Mouse (Mus musculus) liver, embryonic 12.5 days (tissue): Measurements from ENCODE around the gene Gm13420. TPM values are rescaled to one million over a fixed set of nuclear protein-coding genes. Genes with fewer than 3 reads are reported as not detected.
"Not testable (repeated sequence)": the region's sequence is repeated elsewhere in the genome, so short reads cannot be mapped to it uniquely, and the experiment has no call there.

Source experiments
- ATAC-seq: fragments of 200-750 bp; cut with Nextera tagmentation; 2 replicates; pipeline ENCODE4 v1.8.0; 2017; ENCODE audit warnings: moderate number of reproducible peaks, mild to moderate bottlenecking, moderate library complexity
- H3K27ac ChIP-seq: fragments of 300-500 bp; sonication (generic); 2 replicates; pipeline ENCODE4 v1.5.1; 2016; ENCODE audit warnings: mild to moderate bottlenecking
- H3K27me3 ChIP-seq: fragments of 300-500 bp; sonication (generic); replicated peaks from 2 replicates; pipeline ENCODE4 v1.6.1; 2016; ENCODE audit warnings: mild to moderate bottlenecking, moderate library complexity
- H3K36me3 ChIP-seq: fragments of 300-500 bp; sonication (generic); 2 replicates; pipeline ENCODE4 v1.6.1; 2016; ENCODE audit warnings: mild to moderate bottlenecking, moderate library complexity
- H3K4me1 ChIP-seq: fragments of 300-500 bp; sonication (generic); 2 replicates; pipeline ENCODE4 v1.6.1; 2016
- H3K4me2 ChIP-seq: fragments of 300-500 bp; sonication (generic); 2 replicates; pipeline ENCODE4 v1.6.1; 2016; ENCODE audit warnings: mild to moderate bottlenecking, moderate library complexity
- H3K4me3 ChIP-seq: fragments of 300-500 bp; sonication (generic); 2 replicates; pipeline ENCODE4 v1.5.1; 2016; ENCODE audit warnings: mild to moderate bottlenecking, moderate library complexity
- H3K9ac ChIP-seq: fragments of 300-500 bp; sonication (generic); 2 replicates; pipeline ENCODE4 v1.6.1; 2016; ENCODE audit warnings: mild to moderate bottlenecking, moderate library complexity
- H3K9me3 ChIP-seq: fragments of 300-500 bp; sonication (generic); replicated peaks from 2 replicates; pipeline ENCODE4 v1.6.1; 2016; ENCODE audit warnings: mild to moderate bottlenecking, moderate library complexity
- WGBS: fragments of 180-500 bp; shearing (Covaris S2); methylation state at CpG from one replicate; pipeline ENCODE4 v1.1.7; 2016; ENCODE audit not compliant: insufficient replicate concordance; 5-methylcytosine and 5-hydroxymethylcytosine counted together
- polyA plus RNA-seq: library from polyadenylated mRNA; unstranded; fragments of >200 nt; fragmentation: Nextera tagmentation; extraction: Ambion mirVana; gene quantifications from 2 replicates; pipeline ENCODE4 v1.2.1, GENCODE M21; 2016

Gene Gm13420
- polyA plus RNA-seq, 1 experiment from 2014 or later: 0.41 TPM

DNA sequence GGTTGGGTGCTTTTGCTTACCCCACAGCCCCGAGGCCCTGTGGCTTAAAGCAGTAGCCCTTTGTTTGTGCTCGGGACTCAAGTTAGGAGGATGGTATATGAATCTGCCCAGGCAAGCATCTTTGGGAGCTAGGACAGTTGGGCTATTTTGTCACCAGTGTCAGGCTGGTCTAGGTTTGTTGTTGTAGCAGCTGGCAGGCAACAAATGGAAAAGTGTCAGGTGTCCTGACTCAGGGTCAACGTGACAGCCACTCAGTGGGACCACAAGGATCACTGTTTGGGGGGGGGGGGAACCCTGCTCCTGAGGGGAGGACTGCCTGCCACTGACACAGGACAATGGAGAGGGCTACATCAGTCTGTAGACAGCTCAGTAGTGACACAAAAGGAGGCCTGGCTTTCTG is 40.4 kb downstream of the Gm13420 start:
- Histone ChIP-seq H3K27ac (no peak overlapping the region), H3K36me3 (peaks cover 87% of the 10 kb centered on the region), H3K9me3 (no peaks in the 10 kb centered on the region), H3K9ac (no peak overlapping the region), H3K27me3 (no peaks in the 10 kb centered on the region), H3K4me1 (no peaks in the 10 kb centered on the region), H3K4me2 (no peak overlapping the region), H3K4me3 (no peak overlapping the region)
- ATAC-seq: no peak
- 62% methylated on average over 3 of the region's 3 CpGs for WGBS

DNA sequence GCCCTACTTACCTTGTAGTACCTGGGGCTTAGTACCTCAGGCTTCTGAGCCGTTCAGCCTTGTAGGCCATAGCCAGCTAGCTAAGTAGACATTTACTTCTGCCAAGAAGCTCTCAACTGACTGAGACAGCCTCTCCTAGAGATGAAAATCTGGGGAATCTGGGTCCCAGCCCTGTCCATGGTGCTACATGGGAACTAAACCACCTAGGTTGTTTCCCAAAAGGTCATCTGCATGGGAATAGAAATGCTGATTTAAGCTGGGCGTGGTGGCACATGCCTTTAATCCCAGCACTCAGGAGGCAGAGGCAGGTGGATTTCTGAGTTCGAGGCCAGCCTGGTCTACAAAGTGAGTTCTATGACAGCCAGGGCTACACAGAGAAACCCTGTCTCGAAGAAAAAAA is 43.3 kb downstream of the Gm13420 start:
- not testable (repeated sequence) for H3K27me3 ChIP-seq, H3K9me3 ChIP-seq, H3K4me2 ChIP-seq, ATAC-seq, H3K27ac ChIP-seq, H3K4me3 ChIP-seq, H3K9ac ChIP-seq
- 80% methylated on average over 4 of the region's 4 CpGs for WGBS
- H3K4me1 ChIP-seq: peaks cover 18% of the 10 kb centered on the region
- peaks cover 92% of the 10 kb centered on the region for H3K36me3 ChIP-seq

DNA sequence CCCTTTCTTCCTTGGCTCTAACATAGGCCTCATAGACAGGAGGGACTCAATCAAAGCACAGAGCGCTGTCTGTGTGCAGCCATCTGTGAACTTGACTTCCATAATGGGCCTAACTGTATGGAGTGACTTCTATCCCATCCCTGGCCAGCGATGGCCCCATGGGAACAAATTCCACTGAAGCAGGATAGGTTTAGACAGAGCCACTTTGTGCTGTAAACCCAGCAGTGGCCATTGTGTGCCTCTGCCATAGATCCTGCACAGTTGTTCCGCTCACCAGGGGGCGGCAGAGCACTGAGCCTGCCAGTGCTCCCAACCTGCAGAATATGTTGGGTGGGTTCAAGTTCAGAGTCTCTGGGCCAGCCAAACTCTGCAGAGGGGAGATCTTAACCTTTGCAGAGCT is 43.8 kb downstream of the Gm13420 start:
- Histone ChIP-seq H3K9me3 (no peaks in the 10 kb centered on the region), H3K27ac (no peak overlapping the region), H3K36me3 (peaks cover 92% of the 10 kb centered on the region), H3K27me3 (no peaks in the 10 kb centered on the region), H3K4me2 (no peak overlapping the region), H3K4me3 (no peak overlapping the region), H3K4me1 (peaks cover 22% of the 10 kb centered on the region), H3K9ac (no peak overlapping the region)
- no peak for ATAC-seq
- WGBS: 82% methylated on average over 4 of the region's 4 CpGs

DNA sequence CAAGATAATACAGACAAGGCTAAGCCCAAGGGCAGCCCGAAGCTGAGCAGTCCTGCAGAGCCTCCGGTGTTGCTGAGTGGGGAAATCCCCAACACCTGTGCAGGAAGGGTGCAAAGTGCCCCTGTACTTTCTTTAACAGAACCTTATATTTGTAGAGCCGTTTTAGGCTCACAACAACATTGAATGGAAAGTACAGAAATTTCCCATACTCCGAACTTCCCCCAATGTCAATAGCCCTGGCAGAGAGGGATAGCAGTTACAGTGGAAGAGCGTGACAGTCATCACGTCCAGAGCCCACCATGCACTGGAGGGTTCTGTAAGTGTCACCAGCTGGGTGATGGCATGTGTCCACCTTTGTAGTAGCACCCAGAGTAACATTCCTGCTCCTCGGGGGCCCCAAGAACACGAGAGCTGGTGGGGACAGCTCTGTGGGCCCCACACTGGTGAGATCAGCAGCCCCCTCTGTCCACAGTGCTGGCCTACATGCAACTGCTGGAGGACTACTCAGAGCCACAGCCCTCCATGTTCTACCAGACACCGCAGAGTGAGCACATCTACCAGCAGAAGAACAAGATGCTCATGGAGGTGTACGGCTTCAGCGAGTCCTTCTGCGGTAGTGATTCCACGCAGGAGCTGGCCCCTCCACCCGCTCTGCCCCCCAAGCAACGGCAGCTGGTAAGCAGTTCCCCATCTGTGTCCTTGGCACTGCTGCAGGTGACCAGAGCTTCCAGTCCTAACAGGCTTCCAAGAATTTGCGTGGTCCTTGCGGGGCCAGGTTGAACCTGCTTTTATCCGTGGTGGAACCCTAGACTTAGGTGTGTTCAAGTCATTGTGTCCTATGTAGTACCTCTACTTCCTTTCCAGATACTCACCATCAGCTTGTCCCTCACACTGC is 44.5 kb downstream of the Gm13420 start:
- Histone ChIP-seq H3K9ac (no peak overlapping the region), H3K27ac (no peak overlapping the region), H3K36me3 (peaks cover 92% of the 10 kb centered on the region), H3K4me1 (peaks cover 22% of the 10 kb centered on the region), H3K4me3 (no peak overlapping the region), H3K4me2 (no peak overlapping the region), H3K9me3 (no peaks in the 10 kb centered on the region), H3K27me3 (no peaks in the 10 kb centered on the region)
- 84% methylated on average over 18 of the region's 18 CpGs for WGBS
- no peak for ATAC-seq

DNA sequence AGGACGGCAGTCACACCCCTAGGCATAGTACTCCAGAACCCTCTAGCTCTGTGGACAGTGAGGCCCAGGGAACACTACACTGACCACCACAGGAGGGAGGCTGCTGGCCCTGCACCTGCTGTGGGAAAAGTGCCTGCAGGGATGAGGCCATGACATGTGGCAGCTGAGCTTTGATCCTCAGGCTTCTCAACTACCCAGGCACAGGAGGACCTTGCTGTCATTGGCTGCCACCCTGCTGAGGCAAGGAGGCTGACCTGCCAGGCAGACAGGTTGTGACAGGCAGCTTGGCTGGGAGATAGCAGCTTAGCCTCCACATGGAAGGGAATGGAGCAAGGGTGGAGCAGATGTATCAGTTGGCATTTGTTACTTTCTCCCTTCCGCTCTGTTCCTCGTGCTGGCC is 46.0 kb downstream of the Gm13420 start:
- no peaks in the 10 kb centered on the region for H3K27me3 ChIP-seq
- no peaks in the 10 kb centered on the region for H3K9me3 ChIP-seq
- peaks cover 93% of the 10 kb centered on the region for H3K36me3 ChIP-seq
- 63% methylated on average over 3 of the region's 3 CpGs for WGBS
- H3K9ac ChIP-seq: no peak overlapping the region
- H3K4me1 ChIP-seq: peaks cover 22% of the 10 kb centered on the region
- H3K4me3 ChIP-seq: no peak overlapping the region
- no peak overlapping the region for H3K27ac ChIP-seq
- H3K4me2 ChIP-seq: no peak overlapping the region
- no peak for ATAC-seq

DNA sequence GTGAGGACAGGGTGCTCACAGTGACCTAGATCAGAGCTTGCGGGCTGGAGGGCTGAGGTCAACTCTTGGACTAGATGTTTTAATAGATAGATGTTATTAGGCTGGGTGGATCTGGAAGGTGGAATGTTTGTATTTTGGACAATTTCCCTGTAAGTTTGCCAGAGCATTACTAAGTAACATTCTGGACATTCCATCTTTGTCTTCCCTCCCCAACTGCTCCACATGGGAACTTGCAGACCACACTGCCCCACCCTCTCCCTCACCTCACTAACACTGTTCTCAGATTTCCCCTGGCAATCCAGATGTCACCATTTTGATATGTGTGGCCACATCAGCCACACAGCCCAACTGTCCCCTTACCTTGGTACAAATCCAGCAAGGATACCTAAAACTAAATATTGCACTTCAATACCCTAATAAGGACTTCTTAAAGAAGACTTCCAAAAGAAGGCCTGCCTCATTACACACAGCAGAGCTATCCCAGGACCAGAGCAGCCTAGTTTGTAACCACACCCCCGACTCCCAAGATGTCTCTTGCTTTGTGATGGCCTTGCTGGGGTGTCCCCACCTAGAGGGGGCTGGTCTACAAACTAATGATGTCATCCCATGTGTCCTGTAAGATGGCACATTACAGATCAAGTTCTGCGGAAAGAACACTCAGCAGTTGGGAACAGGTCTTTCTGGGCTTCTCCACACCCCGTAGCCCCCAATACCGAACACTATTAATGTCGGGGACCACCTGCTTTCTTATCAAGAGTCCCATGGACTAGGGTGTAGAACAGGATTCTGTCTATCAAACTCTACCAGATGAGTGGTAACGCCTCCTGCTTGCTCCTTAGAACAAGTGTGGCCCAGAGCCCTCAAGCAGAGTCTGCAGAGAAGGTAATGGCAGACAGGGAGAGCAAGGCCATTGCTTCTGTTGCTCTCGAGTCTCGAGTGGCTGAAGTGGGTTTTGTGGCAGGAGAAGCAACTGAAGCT is 48.1 kb downstream of the Gm13420 start:
- Histone ChIP-seq H3K9ac (no peak overlapping the region), H3K4me3 (no peak overlapping the region), H3K4me2 (peak overlapping the region; percentile 16; the same call in 1 of the 2 replicates), H3K9me3 (no peaks in the 10 kb centered on the region), H3K27me3 (no peaks in the 10 kb centered on the region), H3K27ac (peak overlapping the region; percentile 3; the same call in 1 of the 2 replicates), H3K36me3 (peaks cover 97% of the 10 kb centered on the region), H3K4me1 (peaks cover 22% of the 10 kb centered on the region)
- 69% methylated on average over 9 of the region's 9 CpGs for WGBS
- peak; percentile 84 for ATAC-seq

DNA sequence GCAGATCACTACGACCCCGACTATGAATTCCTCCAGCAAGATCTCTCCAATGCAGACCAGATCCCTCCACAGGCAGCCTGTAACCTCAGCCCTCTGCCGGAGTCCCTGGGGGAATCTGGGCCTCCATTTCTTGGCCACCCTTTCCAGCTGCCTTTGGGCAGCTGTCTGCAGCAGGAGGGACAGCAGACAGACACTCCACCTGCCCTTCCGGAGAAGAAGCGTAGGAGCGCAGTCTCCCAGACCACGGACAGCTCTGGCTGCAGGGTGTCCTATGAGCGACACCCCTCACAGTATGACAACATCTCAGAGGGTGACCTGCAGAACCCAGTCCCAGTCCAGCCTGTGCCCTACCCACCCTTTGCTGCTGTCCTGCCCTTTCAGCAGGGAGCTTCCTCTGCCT is 49.3 kb downstream of the Gm13420 start:
- ATAC-seq: no peak
- 91% methylated on average over 8 of the region's 8 CpGs for WGBS
- no peaks in the 10 kb centered on the region for H3K27me3 ChIP-seq
- H3K9me3 ChIP-seq: no peaks in the 10 kb centered on the region
- peaks cover 93% of the 10 kb centered on the region for H3K36me3 ChIP-seq
- H3K4me3 ChIP-seq: no peak overlapping the region
- H3K9ac ChIP-seq: no peak overlapping the region
- H3K27ac ChIP-seq: no peak overlapping the region
- no peak overlapping the region for H3K4me2 ChIP-seq
- peaks cover 22% of the 10 kb centered on the region for H3K4me1 ChIP-seq

DNA sequence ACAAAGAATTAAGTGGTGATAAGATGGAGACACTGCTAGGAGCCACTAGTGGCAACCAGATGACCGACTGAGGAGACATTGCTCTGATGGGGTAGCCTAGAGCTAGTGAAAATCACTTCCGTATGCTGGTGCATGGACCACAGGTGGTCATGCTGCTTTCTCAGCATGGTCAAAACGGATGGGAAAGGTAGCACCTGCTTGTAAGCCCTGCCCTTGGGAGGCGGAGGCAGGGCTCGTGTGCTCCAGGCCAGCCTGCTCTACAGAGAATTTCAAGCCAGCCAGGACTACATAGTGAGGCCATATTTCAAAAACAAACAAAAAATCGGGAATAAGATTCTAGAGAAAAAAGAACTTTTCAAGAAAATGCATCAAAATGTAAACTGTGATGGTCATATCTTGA is 50.1 kb downstream of the Gm13420 start:
- H3K4me3 ChIP-seq: no peak overlapping the region
- peaks cover 22% of the 10 kb centered on the region for H3K4me1 ChIP-seq
- no peak overlapping the region for H3K4me2 ChIP-seq
- no peak for ATAC-seq
- H3K9me3 ChIP-seq: no peaks in the 10 kb centered on the region
- no peak overlapping the region for H3K9ac ChIP-seq
- H3K36me3 ChIP-seq: peaks cover 93% of the 10 kb centered on the region
- WGBS: 77% methylated on average over 6 of the region's 6 CpGs
- H3K27ac ChIP-seq: no peak overlapping the region
- no peaks in the 10 kb centered on the region for H3K27me3 ChIP-seq

DNA sequence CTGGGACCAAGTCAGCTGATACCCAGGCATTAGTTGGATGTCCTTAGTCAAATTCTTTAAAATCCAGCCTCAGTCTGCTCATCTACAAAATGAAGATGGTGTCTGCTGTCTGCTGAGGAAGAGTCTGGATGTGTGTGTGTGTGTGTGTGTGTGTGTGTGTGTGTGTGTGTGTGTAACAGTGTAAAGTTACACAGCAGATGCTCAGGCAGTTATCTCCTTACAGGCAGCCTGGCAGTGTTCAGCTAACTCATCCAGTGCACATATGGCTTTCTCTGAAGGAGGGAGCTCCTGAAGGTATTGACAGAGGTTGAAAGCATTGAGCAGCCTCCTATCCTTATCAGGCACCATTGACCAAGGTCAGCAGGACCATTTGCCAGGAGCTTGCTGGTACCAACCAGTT is 50.6 kb downstream of the Gm13420 start:
- Histone ChIP-seq H3K4me1 (peaks cover 22% of the 10 kb centered on the region), H3K27ac (no peak overlapping the region), H3K9me3 (no peaks in the 10 kb centered on the region), H3K36me3 (peaks cover 92% of the 10 kb centered on the region), H3K4me3 (no peak overlapping the region), H3K9ac (no peak overlapping the region), H3K27me3 (no peaks in the 10 kb centered on the region), H3K4me2 (no peak overlapping the region)
- no peak for ATAC-seq

DNA sequence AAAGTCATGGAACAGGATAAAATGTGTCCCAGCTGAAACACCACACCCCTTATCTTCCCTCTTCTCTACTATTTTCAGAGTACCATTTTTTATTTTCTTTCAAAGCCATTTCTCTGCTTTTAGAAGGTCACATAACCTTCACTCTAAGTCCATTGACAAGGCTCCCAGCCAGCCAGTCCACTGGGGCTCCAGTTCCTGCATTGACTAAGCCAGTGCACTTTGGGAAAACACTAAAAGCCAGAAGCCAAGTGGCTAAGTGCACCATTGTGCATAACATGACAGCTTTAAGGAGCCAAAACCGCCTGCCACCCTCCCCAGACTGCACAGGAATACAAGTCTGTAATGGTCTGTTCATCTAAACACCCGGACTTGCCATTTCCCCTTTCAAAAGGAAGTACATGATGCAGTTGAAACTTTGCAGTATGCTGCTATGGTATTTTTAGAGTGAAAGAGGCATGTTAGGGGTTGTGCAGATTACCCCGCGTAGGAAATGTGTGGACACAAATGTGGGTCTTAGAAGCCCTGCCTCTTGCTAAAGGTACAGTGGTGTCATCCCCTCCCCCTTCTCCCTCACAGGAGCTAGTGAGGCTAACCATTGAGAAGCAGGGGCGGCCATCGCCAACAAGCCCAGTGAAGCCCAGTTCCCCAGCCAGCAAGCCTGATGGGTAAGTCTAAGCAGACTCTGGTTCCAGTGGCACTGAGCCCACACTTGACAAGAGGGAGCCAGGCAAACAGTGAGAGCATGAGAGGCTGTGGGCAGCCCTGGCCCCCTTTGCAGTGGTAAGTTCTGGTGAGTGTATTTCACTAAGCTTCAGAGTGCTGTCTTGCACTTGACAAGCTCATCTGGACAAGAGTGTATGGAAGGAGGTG is 52.8 kb downstream of the Gm13420 start:
- 72% methylated on average over 6 of the region's 6 CpGs for WGBS
- no peak overlapping the region for H3K4me3 ChIP-seq

DNA sequence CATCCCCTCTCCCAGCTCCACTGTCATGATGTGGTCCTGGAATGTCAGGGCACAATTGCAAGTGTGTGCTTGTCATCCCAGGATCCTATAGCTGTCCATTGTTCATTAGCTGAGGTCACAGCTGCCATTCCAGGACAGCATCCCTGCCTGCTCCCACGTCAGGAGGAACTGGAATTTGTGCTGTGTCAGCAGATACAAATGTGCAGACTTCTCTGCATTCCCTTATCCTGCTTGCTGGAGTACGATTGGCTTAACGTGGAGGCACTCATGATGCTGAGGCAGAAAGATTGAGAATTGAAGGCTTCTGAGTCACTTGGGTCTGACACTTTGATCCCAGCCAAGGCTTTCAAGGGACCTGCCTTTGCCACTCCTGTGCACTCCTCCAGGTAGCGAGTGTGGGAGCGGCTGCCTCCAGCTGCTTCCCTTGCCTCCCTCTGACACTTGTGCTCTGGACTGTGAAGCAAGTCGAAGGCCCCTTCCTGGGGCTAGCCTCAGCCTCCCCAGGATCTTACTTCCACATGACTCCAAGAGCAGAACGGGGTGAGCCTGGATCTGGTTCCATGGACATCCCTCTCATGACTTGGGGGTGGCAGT is 55.2 kb downstream of the Gm13420 start:
- 80% methylated on average over 7 of the region's 7 CpGs for WGBS
- Histone ChIP-seq H3K27me3 (no peaks in the 10 kb centered on the region), H3K36me3 (peaks cover 88% of the 10 kb centered on the region)

More for the DNA sequence above, 52.8 kb downstream of the Gm13420 start:
- Histone ChIP-seq H3K9ac (no peak overlapping the region), H3K27ac (no peak overlapping the region), H3K36me3 (peaks cover 87% of the 10 kb centered on the region), H3K4me2 (no peak overlapping the region), H3K27me3 (no peaks in the 10 kb centered on the region), H3K4me1 (peaks cover 8% of the 10 kb centered on the region), H3K9me3 (no peaks in the 10 kb centered on the region)
- ATAC-seq: no peak

More for the DNA sequence above, 55.2 kb downstream of the Gm13420 start:
- Histone ChIP-seq H3K27ac (no peak overlapping the region), H3K9ac (no peak overlapping the region), H3K9me3 (no peaks in the 10 kb centered on the region), H3K4me2 (no peak overlapping the region), H3K4me3 (no peak overlapping the region), H3K4me1 (no peaks in the 10 kb centered on the region)
- no peak for ATAC-seq
